Mouse (Mus musculus): ENCODE data around the gene Plekhg6.

DNA sequence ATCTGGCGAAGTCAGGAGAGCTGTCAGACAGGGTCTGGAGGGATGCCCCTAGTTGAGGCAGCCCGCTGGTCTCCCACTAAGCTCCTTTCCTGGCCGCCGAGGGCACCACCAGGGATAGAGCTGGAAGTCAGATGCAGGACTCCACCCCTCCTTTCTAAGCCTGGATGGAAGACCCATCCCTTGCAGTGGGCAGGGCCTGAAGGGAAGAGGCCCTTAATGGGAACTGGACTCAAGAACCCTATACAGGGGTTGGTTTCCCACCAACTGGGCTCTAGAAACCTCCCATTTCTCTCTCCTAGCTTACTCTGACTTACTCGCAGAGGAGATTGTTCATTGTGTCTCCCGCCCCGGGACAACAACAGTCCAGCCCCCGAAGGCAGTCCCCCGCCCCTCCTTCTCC is 812 bp downstream of the Plekhg6 start:
- TF ChIP-seq CTCF (IDR thresholded peaks at IDR 0.05) = no peak
- TF ChIP-seq EP300 (IDR thresholded peaks at IDR 0.05) = no peak

All from lung, postnatal 0 days (tissue).